Mouse (Mus musculus) cerebellum, adult 18-20 months (tissue): ENCODE results near the gene Shank1.
"Not testable (repeated sequence)": the region's sequence is repeated elsewhere in the genome, so short reads cannot be mapped to it uniquely, and the experiment has no call there.

Source experiments
- DNase-seq, 2 experiments: peaks; one replicate each; pipeline ENCODE4 v3.0.0; 2021

Gene Shank1

DNA sequence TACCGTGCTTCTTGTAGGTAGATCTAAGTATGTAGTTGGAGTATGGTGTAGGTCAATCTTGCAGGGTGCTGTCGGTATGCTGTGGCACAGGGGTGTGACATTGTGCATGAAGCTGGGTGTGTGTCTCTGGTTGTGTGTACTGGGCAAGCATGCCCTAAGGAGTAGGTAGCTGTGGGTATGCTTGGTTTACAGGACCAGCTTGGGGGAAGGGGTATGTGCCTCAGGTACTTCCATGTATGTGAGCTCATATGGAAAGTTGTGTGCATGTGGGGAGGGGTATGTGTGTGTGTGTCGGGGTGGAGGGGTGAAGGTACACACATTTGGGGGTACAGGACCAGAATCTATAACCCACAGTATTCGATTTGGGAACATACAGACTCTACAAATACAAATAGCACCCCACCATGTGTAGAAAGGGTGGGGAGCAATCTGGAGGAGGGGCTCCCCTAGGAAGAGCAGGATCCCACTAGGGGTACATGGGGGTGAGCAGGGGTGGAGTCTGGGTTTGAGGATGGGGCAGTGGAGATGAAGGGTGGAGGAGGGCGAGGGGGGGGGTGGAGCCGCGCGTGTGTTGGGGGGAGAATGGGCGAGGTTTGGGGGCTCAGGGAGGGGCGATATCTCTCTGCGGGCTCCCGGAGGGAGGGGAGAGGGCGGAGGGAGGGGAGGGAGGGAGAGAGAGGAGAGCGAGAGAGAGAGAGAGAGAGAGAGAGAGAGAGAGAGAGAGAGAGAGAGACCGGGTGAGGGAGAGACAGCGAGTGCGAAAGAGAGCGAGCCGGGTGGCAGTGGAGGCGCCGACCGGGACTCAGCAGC is at the start of gene Shank1:
Gene Shank1, plus strand, starts transcription at position 779 of the 810 bp plus-strand sequence.
- DNase-seq = peak in 1 of 2 experiments; percentile 20

DNA sequence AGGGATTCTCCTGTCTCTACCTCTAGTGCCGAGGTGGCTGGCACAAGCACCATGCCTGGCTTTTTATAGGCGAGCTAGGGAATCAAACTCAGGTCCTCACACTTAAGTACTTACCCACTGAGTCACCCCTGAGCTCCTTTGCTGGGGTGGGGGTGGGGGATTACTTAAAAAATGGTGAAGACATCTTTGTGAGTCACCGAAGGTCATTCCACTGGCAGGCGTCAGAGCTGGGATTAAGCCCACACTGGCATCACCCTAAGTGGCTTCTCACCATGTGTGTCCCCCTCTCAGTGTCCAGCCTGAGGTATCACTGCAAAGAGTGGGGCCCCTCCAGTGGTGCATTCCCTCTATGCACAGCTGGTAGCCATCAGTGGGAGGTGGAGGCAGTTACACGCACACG is 49.6 kb upstream of the Shank1 start:
- DNase-seq = no peak

DNA sequence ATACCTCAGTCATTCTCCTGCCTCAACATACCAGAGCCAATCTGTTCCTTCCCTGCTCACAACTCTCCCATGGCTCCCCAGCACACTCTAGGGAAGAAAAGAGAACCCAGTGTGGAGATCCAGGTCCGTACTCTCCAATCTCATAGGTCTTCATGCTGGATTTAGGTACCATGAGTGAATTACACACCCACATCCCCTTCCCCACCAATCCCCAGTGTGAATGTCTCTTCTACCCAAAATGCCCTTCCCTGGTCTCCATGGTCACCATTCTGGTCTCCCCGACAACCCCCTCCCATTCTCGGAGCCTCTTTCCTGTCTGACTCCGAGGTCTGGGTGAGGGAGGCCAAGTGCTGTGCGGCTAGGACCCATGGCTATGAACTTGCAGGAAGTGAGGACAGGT is 48.9 kb upstream of the Shank1 start, which contains the start of gene Gm15517:
Gene Gm15517, plus strand, starts transcription at position 301 of the 400 bp plus-strand sequence.
- no peak for DNase-seq

DNA sequence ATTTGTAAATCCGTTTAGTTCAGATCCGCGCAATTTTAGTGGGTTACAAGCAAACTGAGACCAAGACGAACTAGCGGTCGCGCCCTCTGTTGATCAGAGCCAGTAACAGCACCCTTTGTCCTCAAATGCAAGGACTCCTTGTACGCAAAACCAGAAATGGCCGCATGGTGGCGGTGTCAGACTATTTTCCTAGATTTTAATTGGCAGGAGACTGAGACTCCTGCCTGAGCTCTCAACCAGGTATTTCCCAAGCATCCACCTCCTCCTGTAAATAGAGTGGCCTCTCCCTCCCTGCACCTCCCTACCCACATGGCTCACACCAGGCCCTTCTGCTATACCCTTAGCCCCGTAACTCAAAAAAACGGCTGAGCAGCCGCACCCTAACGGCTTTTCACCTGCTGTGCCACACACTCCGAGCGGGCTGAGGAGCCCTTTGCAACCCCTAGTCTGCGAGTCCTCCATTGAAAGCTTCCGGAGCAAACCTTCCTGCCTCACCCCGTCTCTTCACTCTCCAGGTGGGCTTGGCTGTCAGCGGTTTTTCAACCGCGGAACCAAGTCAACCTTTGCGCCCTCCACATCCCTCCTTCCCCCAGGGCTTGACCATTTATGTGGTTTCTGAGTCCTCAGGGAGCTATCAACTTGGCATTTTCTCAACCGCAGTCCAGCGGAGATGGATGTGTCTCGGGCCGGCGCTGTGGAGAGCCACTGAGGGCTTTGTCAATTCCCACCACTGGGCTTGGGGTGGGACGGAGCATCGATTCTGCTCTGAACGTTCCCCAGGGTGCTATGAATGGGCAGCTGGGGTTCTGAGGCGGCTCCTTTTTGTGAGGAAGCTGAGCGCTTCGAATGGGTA is 47.0 kb upstream of the Shank1 start:
- DNase-seq = peak; percentile 96 to 99

DNA sequence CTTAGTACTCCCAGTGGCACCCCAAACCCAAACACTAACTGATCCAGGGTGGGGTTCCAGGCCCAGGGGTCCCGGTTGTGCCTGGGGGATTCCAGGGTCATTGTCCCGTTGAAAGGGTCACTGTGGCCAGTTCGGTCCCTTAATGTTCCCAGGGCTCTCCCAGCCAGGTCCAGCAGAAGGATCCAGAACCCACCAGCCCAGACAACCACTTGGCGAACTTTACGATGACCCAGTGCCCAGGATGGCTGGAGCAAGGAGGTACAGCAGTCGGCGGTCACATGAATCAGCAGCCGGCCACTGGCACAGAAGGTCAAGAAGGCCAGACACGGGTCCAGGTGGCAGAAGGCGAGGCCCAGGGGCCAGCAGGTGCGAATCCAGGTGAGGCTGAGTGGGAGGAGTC is 41.9 kb upstream of the Shank1 start:
- DNase-seq = no peak

DNA sequence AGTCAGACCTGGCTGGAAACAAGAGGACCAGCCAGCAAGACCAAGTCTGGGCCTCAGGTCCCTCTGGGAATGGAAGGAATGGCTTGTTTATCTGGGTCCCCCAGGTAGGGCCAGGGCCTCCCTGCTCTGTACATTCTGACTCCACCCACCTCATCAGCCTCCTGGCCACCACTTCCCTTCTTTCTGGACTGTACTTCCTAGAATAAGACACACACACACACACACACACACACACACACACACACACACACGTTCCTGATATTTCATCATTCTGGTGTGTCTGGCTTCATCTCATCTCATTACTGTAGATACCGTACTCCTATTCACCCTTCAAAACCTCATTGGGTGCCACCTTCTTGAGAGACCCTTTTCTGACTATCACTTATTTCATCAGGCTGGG is 40.7 kb upstream of the Shank1 start:
- DNase-seq = no peak

DNA sequence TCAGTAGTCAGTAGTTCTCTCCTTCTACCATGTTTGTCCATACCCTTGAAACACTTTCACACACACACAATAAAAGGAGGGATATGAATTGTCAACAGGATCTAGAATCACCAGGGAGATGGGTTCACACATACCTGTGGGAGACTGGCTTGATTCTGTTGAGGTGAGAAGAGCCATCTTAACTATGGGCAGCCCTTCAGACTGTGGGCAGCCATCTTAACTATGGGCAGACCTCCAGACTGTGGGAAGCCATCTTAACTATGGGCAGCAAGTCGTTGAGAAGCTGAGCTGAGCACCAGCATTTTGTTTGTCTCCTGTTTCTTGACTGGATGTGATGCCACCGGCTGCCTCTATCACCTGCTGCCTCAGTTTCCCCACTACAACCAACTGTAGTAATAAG is 38.7 kb upstream of the Shank1 start:
- no peak for DNase-seq

DNA sequence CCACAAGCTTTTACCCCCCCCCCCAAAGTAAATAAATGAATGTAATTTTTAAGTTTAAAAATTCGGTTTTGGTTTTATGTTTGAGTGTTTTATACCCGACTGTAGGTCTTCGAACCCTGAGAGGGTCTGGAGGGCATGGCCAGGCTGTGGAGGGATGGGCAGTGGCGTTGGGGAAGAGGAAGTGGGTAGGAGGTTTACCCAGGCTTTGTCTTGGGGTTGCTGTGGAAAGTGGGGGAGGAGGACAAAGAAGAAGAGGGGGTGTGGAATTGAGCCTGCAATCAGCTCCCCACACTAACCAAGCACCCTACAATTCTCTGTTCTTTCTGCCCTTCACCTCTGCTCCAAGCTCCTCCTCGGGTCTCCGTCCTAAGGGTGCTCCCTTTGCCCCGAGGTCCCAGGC is 37.5 kb upstream of the Shank1 start:
- no peak for DNase-seq

DNA sequence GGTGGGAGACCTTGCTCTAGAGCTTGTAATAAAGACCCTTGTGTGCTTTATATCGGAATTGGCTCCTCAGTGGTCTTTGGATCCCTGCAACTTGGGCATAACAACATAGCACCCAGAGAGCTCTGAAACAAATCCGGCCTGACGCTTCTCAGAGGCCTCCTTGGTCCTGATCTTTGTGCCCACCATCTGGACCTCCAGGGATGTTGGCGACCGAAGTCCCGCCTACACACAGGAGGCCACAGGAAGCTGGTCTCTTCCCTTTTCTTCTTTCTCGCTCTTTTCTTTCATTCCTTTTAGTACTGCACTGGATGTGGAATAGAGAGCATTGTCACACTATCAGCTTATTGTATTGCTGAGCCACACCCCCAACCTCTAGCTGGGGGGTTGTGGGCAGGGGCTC is 36.6 kb upstream of the Shank1 start:
- no peak for DNase-seq

DNA sequence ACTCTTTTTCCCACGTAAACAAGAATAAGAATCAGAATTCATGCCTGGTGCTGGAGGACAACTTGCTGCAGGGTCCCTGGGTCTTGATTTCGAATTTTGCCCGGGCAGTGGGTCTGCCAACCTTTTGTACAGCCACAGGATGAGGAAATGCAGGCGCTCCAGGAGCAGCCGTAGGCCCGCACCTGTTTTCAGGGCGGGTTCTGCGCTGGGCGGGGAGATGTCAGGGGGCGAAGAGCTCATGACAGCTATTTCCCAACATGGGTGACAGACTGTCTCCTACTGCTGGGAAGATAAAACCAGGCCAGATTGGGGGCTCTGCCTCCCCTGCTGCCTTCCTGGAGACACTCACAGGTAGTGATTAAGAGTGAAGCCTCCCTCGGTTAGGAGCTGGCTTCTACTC is 36.0 kb upstream of the Shank1 start:
- no peak for DNase-seq

DNA sequence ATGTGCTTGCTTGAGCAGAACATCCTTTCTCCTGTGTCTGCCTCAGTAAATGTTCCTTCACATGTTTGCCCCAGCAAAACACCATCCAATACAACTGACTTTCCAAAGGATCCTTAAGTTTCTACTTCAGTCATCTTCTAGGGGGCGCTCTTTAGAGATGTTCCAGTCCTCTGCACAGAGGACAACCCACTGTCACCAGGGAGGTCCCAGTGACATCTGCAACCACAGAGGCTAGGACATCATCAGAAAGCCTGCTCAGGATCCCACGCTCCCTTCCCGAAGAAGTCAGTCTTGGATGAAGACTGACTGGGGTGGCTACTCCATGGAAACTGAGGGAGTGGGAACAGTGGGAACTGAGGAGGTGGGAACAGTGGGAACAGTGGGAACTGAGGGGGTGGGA is 34.5 kb upstream of the Shank1 start:
- no peak for DNase-seq

DNA sequence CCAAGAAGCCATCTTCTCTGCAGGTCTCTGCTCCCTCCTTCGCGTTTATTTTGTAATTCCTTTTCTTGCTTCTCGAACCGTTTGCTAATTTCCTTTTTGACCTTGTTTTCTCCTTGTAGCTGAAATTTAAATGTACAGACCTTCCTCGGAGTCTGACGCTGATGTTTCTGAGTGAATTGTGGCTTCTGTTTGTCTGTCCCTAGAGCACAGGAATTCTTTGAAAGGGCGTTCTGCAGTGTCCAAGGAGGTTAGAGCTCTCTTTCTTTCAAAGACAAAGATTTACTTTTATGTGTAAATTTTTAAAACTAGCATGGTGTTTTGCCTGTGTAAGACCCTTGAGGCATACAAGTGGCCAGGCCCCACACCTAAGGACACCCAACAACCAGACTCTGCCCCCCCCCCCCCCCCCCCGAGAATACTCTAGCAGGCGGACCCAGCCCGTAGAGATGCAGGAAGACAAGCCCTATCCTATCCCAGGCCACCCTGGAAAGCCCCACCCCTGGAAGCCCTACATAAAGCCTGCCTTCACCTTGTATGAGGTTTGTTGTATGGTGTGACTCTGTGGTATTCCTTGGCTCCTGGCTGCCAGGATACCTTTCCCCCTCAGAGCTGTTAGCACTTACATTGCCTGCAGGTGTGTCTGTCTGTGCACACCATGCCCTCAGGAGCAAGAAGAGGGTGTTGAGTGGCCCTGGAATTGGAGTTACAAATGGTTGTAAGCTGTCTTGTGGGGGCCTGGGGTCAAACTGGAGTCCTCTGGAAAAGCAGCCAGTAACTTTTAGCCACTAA is 33.4 kb upstream of the Shank1 start:
- DNase-seq = no peak

DNA sequence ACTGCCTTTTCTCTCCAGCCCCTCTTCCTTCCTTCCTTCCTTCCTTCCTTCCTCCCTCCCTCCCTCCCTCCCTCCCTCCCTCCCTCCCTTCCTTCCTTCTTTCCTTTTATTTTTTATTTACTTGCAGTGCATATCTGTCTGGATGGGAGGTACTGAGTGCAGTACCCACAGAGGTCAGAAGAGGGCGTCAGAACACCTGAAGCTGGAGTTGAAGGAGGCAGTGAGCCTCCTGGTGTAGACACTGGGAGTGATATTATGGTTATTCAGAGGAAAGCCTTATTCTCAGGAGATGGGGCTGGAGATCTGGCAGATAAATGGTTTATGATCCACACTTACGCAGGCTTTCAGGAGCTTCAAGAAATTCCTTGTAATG is 32.8 kb upstream of the Shank1 start:
- peak; percentile 77 to 78 for DNase-seq

DNA sequence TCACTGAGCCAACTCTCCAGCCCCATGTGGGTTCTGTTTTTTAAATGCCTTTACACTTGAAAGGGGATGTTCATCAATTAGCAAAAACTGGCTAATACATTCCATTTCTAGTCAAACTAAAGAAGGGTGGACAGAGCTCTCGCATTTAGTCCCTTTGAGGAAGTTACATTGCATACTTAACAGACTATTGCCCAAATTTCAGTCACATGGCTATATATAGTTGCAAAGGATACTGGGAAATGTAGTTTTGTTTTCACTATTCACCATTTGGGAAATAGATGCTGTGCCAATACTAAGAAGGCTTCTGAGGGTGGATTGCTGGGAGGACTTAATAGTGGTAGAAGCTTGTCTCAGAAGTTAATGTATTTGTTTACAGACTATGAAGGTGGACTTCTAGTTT is 29.1 kb upstream of the Shank1 start:
- DNase-seq = no peak

DNA sequence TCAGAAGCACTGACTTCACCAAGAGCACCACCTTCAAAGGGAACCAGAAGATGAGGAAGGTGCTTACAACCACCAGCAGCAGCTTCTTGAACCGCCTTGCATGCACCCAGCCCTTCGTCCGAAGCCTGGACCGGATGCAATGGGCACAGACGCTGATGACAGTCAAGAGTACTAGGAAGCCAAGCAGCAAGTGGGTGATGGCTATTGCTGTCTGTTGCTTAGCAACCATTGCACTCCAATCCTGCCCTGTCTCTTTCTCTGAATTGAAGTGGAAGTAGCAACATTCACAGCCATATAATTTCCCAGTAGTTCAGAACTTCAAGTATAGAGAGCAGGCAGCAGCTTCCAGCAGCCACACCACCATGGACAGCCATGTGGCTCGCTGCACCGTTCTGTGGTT is 28.5 kb upstream of the Shank1 start:
- DNase-seq = no peak

DNA sequence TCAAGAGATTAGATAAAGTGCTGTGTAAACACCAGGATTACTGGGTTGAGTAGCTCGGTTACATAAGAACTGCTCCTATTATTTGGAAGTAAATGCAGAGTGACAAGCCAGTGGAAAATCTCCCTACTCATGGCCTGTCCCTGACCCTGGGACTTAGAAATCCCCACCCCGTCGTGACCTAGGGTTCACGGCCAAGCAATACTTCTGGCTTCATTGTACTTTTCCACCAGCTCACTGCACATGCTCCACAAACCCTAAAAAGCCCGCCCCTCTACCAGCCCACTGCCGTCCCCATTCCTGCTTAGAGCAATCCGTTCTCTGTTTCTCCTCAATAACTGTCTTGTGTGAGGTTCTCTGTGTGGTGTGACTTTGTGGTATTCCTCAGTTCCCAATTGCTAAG is 22.3 kb upstream of the Shank1 start:
- no peak for DNase-seq

DNA sequence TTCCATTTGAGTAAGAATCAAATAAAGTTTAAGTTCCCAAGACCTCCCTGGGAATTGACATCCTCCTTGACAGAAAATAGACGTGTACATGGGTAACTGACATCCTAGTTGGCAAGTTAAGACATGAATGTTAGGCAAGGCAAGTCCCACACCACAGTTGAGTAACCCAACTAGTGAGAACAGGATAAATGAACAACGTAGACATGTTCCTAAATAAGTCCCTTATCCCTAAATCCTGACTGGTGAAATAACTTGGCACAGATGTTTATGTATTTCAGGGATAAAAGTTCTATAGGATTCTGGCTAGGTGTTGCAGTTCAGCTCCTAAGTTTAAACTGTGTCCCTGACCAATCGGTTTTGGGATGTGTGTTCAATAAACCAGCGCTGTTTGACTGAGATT is 19.1 kb upstream of the Shank1 start:
- DNase-seq = no peak

DNA sequence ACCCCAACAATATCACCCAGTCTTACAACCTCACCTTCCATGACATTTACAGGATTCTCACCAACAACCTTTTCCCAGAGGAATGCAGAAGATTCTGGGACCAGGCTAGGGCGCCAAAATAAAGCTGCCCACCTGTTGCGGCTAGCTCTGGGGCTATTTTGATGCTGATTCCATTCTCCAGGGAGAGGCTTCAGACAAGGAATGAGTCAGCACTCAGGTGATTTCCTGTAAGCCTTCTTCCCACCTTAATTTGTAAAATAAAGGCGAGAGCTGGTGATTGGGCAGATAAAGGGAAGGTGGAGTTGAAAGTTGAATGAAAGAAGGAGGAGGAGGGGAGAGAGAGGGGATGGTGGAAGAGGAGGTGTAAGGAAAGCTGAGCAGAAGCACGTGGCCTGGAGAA is 18.6 kb upstream of the Shank1 start:
- no peak for DNase-seq

DNA sequence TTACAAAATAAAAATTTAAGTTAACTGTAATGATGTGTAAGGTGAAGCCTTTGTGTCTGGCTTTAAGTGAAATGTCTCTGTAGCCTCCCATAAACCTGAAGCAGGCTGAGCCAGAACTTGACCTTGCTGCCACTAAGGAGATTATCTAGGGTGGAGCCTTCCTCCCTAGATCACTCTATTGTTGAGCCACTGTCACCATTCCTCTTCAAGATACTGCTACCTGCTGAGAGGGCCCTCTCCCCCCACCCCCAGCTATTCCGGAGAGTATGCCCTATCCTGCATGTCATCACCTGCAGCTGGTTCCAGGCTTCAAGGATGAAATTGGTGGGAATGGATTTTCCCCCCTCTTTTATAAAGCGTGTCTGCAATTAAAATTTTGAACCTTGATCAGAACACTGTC is 12.6 kb upstream of the Shank1 start:
- not testable (repeated sequence) for DNase-seq

DNA sequence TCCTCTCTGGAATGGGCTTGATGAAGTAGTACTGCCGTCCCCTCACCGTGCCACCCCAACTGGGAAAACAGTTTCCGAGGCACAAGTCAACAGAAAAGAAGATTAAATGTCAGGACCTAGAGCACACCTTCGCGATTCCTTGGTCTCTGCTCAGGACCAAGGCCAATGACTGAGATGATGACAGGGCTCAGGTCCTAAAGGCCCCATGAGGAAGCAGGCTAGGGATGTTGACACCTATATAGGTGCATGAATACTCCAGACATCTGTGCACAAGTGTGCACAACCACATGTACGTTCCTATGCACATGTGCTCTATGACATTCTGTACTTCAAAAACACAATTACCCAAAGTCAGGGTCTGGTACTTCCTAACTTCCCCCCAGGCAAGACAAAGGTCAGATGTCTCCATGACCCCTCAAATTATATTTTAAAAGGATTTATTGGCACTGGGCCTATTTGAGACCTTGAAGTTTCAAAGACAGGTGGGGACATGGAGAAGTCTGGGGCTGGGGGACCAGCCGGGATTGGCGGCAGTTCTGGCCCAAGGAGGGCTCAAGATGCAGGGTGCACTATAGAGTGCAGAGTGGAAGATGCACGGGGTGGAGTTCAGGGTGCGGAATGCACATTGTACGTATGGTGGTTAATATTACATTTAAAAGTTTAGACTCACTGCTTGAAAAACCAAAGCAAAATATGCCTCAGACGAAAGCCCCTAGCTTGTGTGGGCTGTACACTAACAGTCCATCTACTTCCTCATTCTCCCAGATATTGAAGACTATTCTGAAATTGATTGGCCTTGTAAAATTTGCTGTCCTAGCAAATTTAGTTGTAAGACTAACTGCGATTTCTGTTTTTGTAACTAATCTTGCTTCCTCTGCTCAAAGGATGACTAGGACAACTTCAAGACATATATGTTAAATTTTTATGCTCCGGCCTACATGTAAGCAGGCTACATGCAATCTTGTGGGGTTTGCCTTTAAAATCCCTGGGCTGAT is 6.4 kb upstream of the Shank1 start:
- DNase-seq = peak in 1 of 2 experiments; percentile 21

DNA sequence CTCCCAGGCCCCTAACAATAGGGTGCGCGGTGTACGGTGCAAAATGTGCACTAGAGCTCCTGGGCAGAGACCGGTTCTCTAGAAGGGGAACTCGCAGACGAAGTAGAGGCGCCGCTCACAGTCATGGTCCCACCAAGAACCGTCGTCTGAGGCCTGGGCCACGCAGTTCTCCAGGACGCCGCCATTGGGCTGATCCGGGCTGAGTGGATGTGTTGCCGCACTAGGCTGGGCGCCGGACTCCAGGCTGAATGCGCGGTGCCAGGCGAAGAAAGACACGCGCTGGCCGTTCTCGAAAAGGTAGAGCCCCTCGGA is 5.6 kb upstream of the Shank1 start:
- DNase-seq = no peak
